Mouse (Mus musculus) liver, adult 2 months (tissue): ENCODE measurements around the gene Gfi1.

Experiments
- CTCF ChIP-seq: fragments of 200-500 bp; IDR thresholded peaks from 2 replicates; pipeline ENCODE4 v1.5.1; 2011; ENCODE audit warnings: low read depth, low read length, control low read depth
- POLR2A ChIP-seq: fragments of 200-500 bp; IDR thresholded peaks from 2 replicates; pipeline ENCODE4 v1.6.1; 2011; ENCODE audit warnings: low read length, control low read depth; ENCODE audit not compliant: insufficient read depth; ENCODE audit errors: extremely low read depth

GRCm38 (mm10) chr5:107695019-107695418, 30.8 kb downstream of the Gfi1 start:
- TF ChIP-seq CTCF: no peak
- no peak for TF ChIP-seq POLR2A
